Mouse (Mus musculus) mouse embryonic stem cell (cell line): ENCODE measurements around the gene Stx5a.
"Not testable (repeated sequence)": the region's sequence is repeated elsewhere in the genome, so short reads cannot be mapped to it uniquely, and the experiment has no call there.

Source experiments
- in situ Hi-C, 2 experiments: fragments of 300-500 bp; cut with MboI; formaldehyde crosslinking; loops; 1 replicate in 1 of 2; 3 replicates in 1 of 2; pipeline ENCODE4 v1.14.3; 2019 to 2020; ENCODE audit warnings: low sequenced_read_pairs in 2 of 2, low pct_unique_long_range_greater_than_20kb in 1 of 2, mixed read lengths in 1 of 2; ENCODE audit not compliant: unreplicated experiment in 1 of 2

The Stx5a gene

GRCm38 (mm10) chr19:8728335-8729099, 12.7 kb upstream of the Stx5a start:
- in situ Hi-C loops, result not testable (repeated sequence)

- in situ Hi-C loops, result no loop called here
These were observed 6.9 kb upstream of the Stx5a start for GRCm38 (mm10) chr19:8734334-8734733.

DNA sequence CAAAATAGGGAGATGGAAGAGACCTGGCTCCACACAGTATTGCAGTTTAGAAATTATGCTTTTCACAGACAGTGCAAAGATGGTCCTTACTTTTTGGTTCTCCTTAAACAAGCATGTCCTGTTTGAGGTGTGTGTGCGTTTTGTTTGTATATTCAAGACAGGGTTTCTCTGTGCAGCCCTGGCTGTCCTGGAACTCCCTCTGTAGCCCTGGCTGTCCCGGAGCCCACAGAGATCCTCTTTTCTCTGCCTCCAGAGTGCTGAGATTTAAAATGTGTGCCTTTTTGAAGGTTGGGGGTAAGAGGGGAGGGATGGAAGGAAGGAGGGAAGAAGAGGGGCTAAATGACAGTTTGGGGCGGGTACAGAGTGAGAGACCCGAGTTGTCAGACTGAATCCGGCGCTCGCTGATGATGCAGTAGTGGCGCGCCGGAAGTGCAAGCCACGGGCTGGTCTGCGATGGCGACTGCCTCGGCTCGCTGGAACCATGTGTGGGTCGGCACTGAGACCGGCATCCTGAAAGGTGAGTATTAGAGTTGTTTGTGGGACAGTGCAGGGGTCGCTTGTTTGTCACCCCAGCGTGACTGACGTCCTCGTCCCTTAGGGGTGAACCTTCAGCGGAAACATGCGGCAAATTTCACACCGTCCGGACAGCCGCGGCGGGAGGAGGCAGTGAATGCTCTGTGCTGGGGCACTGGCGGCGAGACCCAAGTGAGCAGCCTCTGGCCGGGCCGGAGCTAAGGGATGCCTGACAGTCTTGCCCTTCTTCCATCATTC, 5.6 kb upstream of the Stx5a start, which contains the start of gene Wdr74:
TSS of gene Wdr74 (plus strand) at position 439 of the 771 bp plus-strand sequence.
- in situ Hi-C loops, result no loop called here

- in situ Hi-C loops, result no loop called here
These were observed 5.1 kb upstream of the Stx5a start for GRCm38 (mm10) chr19:8736160-8736467.

DNA sequence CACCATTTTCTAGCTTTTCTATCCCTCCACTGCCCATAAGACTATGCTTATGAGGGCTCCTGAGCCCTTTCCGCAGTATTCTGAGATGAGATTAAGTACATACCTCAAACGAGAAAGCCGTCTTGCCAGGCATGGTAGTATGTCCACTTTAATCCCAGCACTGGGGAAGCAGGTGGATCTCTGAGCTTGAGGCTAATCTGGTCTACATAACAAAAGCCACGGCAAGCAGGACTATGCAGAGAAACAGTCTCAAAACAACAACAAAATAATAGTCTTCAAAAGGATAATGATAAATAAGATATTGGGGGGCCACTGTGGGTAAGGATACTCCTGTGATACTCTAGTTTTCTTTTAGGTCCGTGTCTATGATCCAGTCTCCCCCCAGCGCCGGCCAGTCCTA, 2.3 kb upstream of the Stx5a start:
- in situ Hi-C loops, result no loop called here

- in situ Hi-C loops, result no loop called here
These were observed 1.6 kb upstream of the Stx5a start for GRCm38 (mm10) chr19:8739646-8740045.

DNA sequence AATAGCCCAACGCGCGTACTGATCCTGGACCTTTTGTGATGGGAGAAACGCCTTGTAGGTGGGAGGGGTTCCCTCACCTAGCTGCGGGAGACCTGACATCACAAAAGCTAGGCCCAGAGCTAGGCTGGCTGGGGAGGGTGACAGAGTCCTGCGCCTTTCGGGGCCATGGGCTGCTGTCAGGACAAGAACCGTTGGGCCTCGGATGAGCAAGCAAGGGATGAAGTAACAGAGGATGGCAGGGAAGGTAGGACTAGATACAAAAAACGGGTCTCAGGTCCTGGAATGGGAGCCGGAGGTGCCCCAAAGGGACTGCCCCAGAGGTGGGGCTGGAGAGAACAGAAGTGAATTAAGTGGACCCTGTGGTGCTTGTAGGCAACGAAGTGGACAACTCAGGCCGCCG, 610 bp upstream of the Stx5a start, which contains the start of gene 1700092M07Rik:
TSS of gene 1700092M07Rik (plus strand) at position 116 of the 400 bp plus-strand sequence.
- in situ Hi-C loops, result no loop called here

DNA sequence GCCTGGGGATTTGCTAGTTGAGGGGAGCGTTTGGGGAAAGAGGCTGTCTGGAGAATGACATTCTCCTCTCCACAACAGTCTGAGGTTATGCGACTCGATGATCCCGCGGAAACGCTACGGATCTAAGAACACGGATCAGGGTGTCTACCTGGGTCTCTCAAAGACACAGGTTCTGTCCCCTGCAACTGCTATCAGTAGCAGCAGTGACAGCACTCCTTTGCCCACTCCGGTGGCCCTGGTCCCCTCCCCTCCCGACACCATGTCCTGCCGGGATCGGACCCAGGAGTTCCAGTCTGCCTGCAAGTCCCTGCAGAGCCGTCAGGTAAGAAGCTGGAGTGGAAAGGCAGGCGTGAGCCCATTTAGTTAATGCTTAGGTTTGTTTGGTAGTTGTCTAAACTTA, 963 bp downstream of the Stx5a start:
- in situ Hi-C loops, result no loop called here

DNA sequence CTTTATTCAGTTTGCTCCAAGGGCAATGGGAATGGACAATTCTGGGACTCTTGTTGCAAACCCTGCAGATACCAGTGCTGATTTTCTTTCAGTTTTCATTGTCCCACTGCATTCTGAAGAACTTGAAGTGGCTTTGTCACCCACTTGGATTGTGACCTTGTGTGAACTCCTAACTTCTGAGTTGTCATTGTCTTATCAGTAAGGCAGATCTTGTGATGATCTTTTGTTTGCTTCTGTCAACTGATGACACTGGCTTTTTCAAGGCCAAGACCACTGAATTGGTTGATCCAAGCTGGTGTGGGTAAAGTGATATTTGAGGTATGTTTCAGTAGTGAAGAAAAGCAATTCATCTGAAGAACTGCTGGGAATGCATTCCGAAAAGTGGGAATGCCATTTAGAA, 4.2 kb downstream of the Stx5a start:
- in situ Hi-C loops, result no loop called here

DNA sequence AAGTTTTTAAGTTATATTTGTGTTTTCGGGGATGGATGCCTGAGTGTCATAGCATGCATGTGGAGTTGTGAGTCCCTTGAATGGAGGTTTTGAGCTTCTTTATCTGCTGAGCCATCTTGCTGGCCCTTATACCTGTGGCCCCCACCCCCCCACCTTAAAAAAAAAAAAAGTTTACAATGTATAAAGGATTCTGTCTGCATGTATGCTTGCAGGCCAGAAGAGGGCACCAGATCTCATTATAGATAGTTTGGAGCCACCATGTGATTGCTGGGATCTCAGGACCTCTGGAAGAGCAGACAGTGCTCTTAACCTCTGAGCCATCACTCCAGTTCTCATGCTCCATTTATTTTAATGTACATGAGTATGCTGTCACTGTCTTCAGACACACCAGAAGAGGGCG, 6.2 kb downstream of the Stx5a start:
- in situ Hi-C loops, result no loop called here

GRCm38 (mm10) chr19:8755652-8756051, 14.4 kb downstream of the Stx5a start:
- in situ Hi-C loops, result no loop called here

GRCm38 (mm10) chr19:8756635-8757387, 15.6 kb downstream of the Stx5a start, which contains the start of gene Nxf1:
Gene Nxf1 (plus strand): TSS chr19:8757073.
- in situ Hi-C loops, result no loop called here

DNA sequence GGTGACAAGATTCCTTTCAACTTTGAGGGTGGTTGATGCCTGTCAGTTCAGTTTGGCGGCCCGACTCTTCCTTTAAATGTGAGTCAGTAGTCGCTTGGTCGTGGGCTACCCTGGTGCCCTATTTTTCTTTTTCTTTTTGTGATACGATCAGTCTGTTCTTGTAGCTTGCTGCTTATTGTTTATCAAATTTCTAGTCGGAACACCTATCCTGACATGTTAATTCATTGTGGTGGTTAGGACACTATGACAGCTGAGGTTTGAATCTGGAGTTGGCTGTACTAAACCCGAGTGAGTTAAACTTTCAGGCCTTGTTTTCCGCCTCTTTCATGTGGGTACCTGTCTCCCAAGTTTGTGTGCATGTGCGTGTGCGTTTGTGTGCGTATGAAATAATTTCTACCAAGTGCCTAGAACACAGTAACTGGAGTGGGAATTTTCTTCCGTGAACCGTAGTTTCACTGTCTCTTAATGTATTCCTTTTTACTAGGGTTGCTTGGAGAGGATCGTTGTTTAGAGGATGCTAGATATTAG, 16.3 kb downstream of the Stx5a start:
- in situ Hi-C loops, result no loop called here

DNA sequence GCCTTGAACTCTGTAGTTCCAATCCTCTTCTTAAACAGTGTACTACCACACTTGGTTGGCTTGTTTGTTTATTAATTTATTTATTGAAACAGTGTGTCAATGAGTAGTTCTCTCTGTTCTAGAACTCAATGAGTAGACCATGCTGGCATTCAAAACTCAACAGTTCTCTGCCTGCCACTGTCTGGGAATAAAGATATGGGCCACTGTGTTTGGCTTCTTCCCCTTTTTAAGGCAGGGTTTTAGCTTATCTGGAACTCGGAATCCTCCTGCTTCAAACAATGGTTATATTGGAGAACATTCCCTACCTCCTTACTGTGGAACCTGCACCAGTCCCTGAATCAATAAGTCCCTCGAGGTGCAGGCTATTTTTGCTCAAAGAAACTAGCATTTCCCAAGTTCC, 17.7 kb downstream of the Stx5a start:
- in situ Hi-C loops, result no loop called here

GRCm38 (mm10) chr19:8760757-8761156, 19.5 kb downstream of the Stx5a start:
- in situ Hi-C loops, result no loop called here

DNA sequence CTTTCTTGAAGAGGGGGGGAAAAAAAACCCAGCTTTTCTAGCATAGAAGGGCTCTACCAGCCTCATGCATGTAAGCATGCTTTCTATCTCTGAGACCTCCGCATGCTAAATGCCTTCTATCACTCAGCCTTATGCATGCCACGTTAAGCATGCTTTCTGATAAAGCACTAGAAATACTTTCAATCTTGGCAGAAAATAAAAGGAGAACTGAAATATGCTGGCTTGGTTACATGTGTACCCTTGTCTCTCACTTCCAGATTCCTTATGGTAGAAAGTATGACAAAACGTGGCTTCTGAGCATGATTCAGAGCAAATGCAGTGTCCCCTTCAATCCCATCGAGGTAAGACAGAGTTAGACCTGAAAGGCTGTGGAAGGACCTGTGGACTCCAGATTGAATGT, 22.1 kb downstream of the Stx5a start:
- in situ Hi-C loops, result no loop called here

GRCm38 (mm10) chr19:8765562-8765961, 24.3 kb downstream of the Stx5a start:
- in situ Hi-C loops, result no loop called here

DNA sequence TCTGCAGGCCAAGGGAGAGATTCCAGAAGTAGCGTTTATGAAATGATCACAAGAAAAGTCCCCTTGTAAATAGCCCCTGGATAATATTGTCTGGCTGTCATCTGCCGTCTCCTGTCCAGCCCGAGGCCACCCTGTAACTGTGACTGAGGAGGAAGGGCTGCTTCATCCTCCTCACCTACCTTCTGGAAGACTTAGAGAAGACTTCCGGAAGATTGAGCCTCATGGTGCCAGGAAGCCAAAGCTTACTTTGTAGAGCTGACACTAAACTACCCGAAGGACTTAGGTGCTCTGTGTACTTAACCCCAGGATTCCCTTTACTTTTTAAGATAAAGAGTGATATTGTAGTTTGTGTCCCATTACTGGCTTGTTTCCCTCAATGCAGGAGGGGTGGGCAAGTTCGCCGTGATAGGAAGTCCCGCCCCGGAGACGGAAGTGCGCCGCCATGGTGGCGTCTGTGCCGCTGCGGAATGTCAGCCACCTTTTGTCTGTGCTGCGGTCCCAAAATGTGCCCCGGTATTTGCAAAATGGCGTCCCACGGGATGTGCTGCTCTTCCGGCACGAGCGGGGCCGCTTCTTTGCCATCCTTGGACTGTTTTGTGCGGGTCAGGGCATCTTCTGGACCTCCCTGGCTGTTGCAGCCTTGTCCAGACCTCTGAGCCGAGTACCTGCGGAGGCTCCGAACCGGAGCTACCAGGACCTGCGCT, 29.5 kb downstream of the Stx5a start, which contains the start of gene Tmem223:
TSS of gene Tmem223 (plus strand) at position 430 of the 704 bp plus-strand sequence.
- in situ Hi-C loops, result no loop called here
